ENCODE assay signal across 26 mouse cellular contexts in the genomic region with DNA sequence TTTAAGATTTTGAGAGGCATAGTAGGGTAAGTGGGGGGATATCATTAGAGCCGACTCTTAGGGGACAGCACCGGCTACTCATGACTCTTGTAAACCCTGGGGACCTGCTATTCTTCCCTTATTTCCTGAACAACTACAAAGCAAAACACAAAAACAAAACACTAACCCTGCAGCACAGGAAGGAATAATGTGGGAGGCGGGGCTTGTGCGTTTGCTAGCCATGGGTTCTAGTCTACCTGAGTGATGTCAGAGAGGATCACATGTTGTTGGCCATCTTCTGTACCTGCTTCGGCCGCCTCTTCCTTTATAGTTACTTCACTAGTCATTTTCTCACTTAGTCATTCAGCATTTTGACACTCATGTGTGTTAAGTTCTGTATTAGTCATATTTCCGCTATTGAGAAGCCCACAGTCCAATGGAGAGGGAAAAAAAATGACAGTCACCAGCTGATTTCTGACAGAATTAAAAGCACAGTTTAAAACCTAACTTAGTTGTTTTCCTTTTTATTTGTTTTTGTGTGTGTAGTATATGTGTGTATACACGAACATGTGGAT.
DNase-seq lines count a peak whose midpoint lies in the region; ATAC-seq and TF ChIP-seq lines count a peak whose summit lies in the region.
"Had no signal": no experiment of that assay in that cellular context is flagged by ENCODE, and none has a peak within 500 bp of the region (broad histone marks: within the 10 kb centered on the region; RNA-seq: fewer than 3 reads in every experiment).

No protein-coding gene starts in this region.

- no peaks in the 10 kb centered on the region for H3K36me3 ChIP-seq in intestine, embryonic 14.5 days (ENCODE audit: control insufficient read depth, insufficient read depth, low read length)
- H3K36me3 ChIP-seq in intestine, embryonic 15.5 days, result no peaks in the 10 kb centered on the region
- H3K36me3 ChIP-seq: embryonic facial prominence, embryonic 13.5 days; hindbrain, embryonic 10.5 days; stomach, embryonic 15.5 days had no signal

- H3K4me1 ChIP-seq in intestine, embryonic 14.5 days (replicated peaks; ENCODE audit: control insufficient read depth, insufficient read depth, low read length), result no peaks in the 10 kb centered on the region
- 0 out of 2 replicates have a peak, but pooled peaks cover 2% of the 10 kb centered on the region for H3K4me1 ChIP-seq in intestine, embryonic 15.5 days (replicated peaks)
- H3K4me1 ChIP-seq in embryonic fibroblast, embryonic 13.5 days (ENCODE audit: control insufficient read depth, insufficient read depth, low read length), result peaks cover 2% of the 10 kb centered on the region; the same call in 1 of the 2 replicates
- H3K4me1 ChIP-seq: stomach, embryonic 15.5 days had no signal

- H3K9ac ChIP-seq in intestine, embryonic 14.5 days (ENCODE audit: low read length), result no peak overlapping the region
- H3K9ac ChIP-seq in intestine, embryonic 15.5 days, result no peak overlapping the region
- H3K9ac ChIP-seq: embryonic facial prominence, embryonic 13.5 days; forebrain, embryonic 13.5 days; limb, embryonic 15.5 days; liver, embryonic 14.5 days; lung, embryonic 14.5 days; stomach, embryonic 15.5 days had no signal

- no peak for ATAC-seq in intestine, embryonic 14.5 days (replicated peaks; ENCODE audit: low FRiP score, low TSS enrichment, low read depth)
- ATAC-seq in intestine, embryonic 15.5 days, result no peak
- ATAC-seq: forebrain, embryonic 13.5 days; hindbrain, postnatal 0 days had no signal

- no peak for TF ChIP-seq POLR2A in embryonic fibroblast, embryonic 13.5 days (IDR thresholded peaks at IDR 0.05; ENCODE audit: low read depth, low read length)

- 90% methylated on average over 8 of the region's 8 CpGs for WGBS in intestine, embryonic 14.5 days
- whole genome bisulfite sequencing in intestine, embryonic 15.5 days, result 82% methylated on average over 8 of the region's 8 CpGs

- H3K9me3 ChIP-seq in intestine, embryonic 14.5 days (ENCODE audit: control insufficient read depth, low read length), result no peaks in the 10 kb centered on the region
- no peaks in the 10 kb centered on the region for H3K9me3 ChIP-seq in intestine, embryonic 15.5 days
- H3K9me3 ChIP-seq: embryonic facial prominence, embryonic 13.5 days; forebrain, embryonic 13.5 days; hindbrain, embryonic 10.5 days; limb, embryonic 15.5 days; stomach, embryonic 15.5 days had no signal

- no peak for TF ChIP-seq CTCF in embryonic fibroblast, embryonic 13.5 days (IDR thresholded peaks at IDR 0.05; ENCODE audit: borderline replicate concordance, insufficient read depth, low read length)

- H3K27me3 ChIP-seq in intestine, embryonic 14.5 days (replicated peaks; ENCODE audit: control insufficient read depth, insufficient read depth, low read length), result no peaks in the 10 kb centered on the region
- H3K27me3 ChIP-seq in intestine, embryonic 15.5 days (replicated peaks), result no peaks in the 10 kb centered on the region
- H3K27me3 ChIP-seq: embryonic facial prominence, embryonic 13.5 days; forebrain, embryonic 13.5 days; limb, embryonic 15.5 days; stomach, embryonic 15.5 days had no signal

- no peak overlapping the region for H3K4me2 ChIP-seq in intestine, embryonic 14.5 days (ENCODE audit: low read length)
- H3K4me2 ChIP-seq in intestine, embryonic 15.5 days (replicated peaks), result no peak overlapping the region
- H3K4me2 ChIP-seq: embryonic facial prominence, embryonic 13.5 days; forebrain, embryonic 13.5 days; limb, embryonic 15.5 days; lung, embryonic 14.5 days; stomach, embryonic 15.5 days had no signal

- H3K27ac ChIP-seq in intestine, embryonic 14.5 days (ENCODE audit: low read depth), result no peak overlapping the region
- no peak overlapping the region for H3K27ac ChIP-seq in intestine, embryonic 15.5 days
- peak overlapping the region; percentile 20; the same call in 1 of the 2 replicates for H3K27ac ChIP-seq in embryonic fibroblast, embryonic 13.5 days (ENCODE audit: insufficient read depth, low read length)
- H3K27ac ChIP-seq: embryonic facial prominence, embryonic 13.5 days; forebrain, embryonic 13.5 days; hindbrain, embryonic 10.5 days; hindbrain, postnatal 0 days; limb, embryonic 15.5 days; liver, embryonic 14.5 days; stomach, embryonic 15.5 days had no signal

- DNase-seq in intestine, embryonic 14.5 days (ENCODE audit: low spot score), result peak; percentile 29
- DNase-seq in 3T3-L1 (ENCODE audit: low read depth, low spot score) (peak; percentile 49), 416B (ENCODE audit: low read depth) (peak; percentile 76)
- DNase-seq in cerebellum, adult 8-10 months, result no peak
- no peak for DNase-seq in retina, postnatal 1 day
- DNase-seq: adrenal gland, adult 8-10 months; cerebellum, adult 18-20 months; cerebellum, postnatal 36 days; embryo, embryonic 11 days; kidney, adult 9 months; layer of hippocampus, adult 9-11 months; lung, embryonic 14.5 days; lung, postnatal 36 days; midbrain, embryonic 14.5 days; right cerebral cortex, postnatal 4 days; thymus, adult 2 months; thymus, postnatal 4 days had no signal

- H3K4me3 ChIP-seq in intestine, embryonic 14.5 days (ENCODE audit: low read depth, low read length), result no peak overlapping the region
- no peak overlapping the region for H3K4me3 ChIP-seq in intestine, embryonic 15.5 days (replicated peaks)
- H3K4me3 ChIP-seq in embryonic fibroblast, embryonic 13.5 days (ENCODE audit: insufficient read depth, low read length), result no peak overlapping the region
- H3K4me3 ChIP-seq: embryonic facial prominence, embryonic 13.5 days; forebrain, embryonic 13.5 days; hindbrain, embryonic 10.5 days; limb, embryonic 15.5 days; stomach, embryonic 15.5 days had no signal

Comparison
In these comparisons a context has a peak if more than half of its experiments do, and no peak if none do; other contexts are left out.
1. DNase-seq: peak in intestine, embryonic 14.5 days (single experiment), 3T3-L1 (single experiment) and 416B (single experiment); none in cerebellum, adult 8-10 months (single experiment) and retina, postnatal 1 day (single experiment).